Mouse (Mus musculus) heart, postnatal 0 days (tissue): ENCODE results near the gene Olfr493. TPM values are rescaled to one million over a fixed set of nuclear protein-coding genes. Genes with fewer than 3 reads are reported as not detected.

ENCODE experiments used
- ATAC-seq: fragments of 200-750 bp; cut with Nextera tagmentation; 2 replicates; pipeline ENCODE4 v1.8.0; 2017; ENCODE audit warnings: low read depth, moderate number of reproducible peaks, moderate library complexity; ENCODE audit not compliant: insufficient read depth
- DNase-seq: peaks from one replicate; pipeline ENCODE4 v3.0.0-alpha.2; 2016; ENCODE audit warnings: low spot score
- H3K27ac ChIP-seq: fragments of 300-500 bp; sonication (generic); 2 replicates; pipeline ENCODE4 v1.5.1; 2014; ENCODE audit warnings: low read depth, mild to moderate bottlenecking
- H3K27me3 ChIP-seq: fragments of 300-500 bp; sonication (generic); 2 replicates; pipeline ENCODE4 v1.6.1; 2014; ENCODE audit warnings: low read length, mixed read lengths; ENCODE audit not compliant: control insufficient read depth, insufficient read depth
- H3K36me3 ChIP-seq: fragments of 300-500 bp; sonication (generic); replicated peaks from 2 replicates; pipeline ENCODE4 v1.6.1; 2014; ENCODE audit warnings: low read length, mixed read lengths; ENCODE audit not compliant: control insufficient read depth, insufficient read depth
- H3K4me1 ChIP-seq: fragments of 300-500 bp; sonication (generic); 2 replicates; pipeline ENCODE4 v1.6.1; 2014; ENCODE audit warnings: antibody characterized with exemption; ENCODE audit not compliant: control insufficient read depth, insufficient read depth
- H3K4me2 ChIP-seq: fragments of 300-500 bp; sonication (generic); 2 replicates; pipeline ENCODE4 v1.6.1; 2014; ENCODE audit warnings: low read depth, mild to moderate bottlenecking, low read length, moderate library complexity
- H3K4me3 ChIP-seq: fragments of 300-500 bp; sonication (generic); 2 replicates; pipeline ENCODE4 v1.5.1; 2014; ENCODE audit warnings: low read depth, low read length
- H3K9ac ChIP-seq: fragments of 300-500 bp; sonication (generic); replicated peaks from 2 replicates; pipeline ENCODE4 v1.6.1; 2014; ENCODE audit warnings: low read depth, low read length, mixed read lengths
- H3K9me3 ChIP-seq: fragments of 300-500 bp; sonication (generic); replicated peaks from 2 replicates; pipeline ENCODE4 v1.6.1; 2016; ENCODE audit warnings: low read length; ENCODE audit not compliant: control insufficient read depth
- CTCF ChIP-seq: IDR thresholded peaks from 2 replicates; pipeline ENCODE4 v1.5.1; 2016; ENCODE audit warnings: antibody characterized with exemption, control low read depth, low read depth
- EP300 ChIP-seq: IDR thresholded peaks from 2 replicates; pipeline ENCODE4 v1.6.1; 2016; ENCODE audit warnings: antibody characterized with exemption, low read depth
- WGBS: fragments of 180-500 bp; shearing (Covaris S2); extraction: QIAGEN DNeasy Blood & Tissue Kit; methylation state at CpG from one replicate; pipeline ENCODE4 v1.1.7; 2014; 5-methylcytosine and 5-hydroxymethylcytosine counted together
- polyA plus RNA-seq: library from polyadenylated mRNA; unstranded; fragments of >200 nt; fragmentation: Nextera tagmentation; extraction: Ambion mirVana; gene quantifications from 2 replicates; pipeline ENCODE4 v1.2.1, GENCODE M21; 2015
- total RNA-seq: library from RNA; depleted of rRNA; stranded (reverse); fragments of >200 nt; gene quantifications from 2 replicates; pipeline ENCODE4 v1.2.3, GENCODE M21; 2014; ENCODE audit warnings: low replicate concordance; rRNA removed

The Olfr493 gene
- total RNA-seq = not detected in 2 replicates
- not detected in 2 replicates for polyA plus RNA-seq

DNA sequence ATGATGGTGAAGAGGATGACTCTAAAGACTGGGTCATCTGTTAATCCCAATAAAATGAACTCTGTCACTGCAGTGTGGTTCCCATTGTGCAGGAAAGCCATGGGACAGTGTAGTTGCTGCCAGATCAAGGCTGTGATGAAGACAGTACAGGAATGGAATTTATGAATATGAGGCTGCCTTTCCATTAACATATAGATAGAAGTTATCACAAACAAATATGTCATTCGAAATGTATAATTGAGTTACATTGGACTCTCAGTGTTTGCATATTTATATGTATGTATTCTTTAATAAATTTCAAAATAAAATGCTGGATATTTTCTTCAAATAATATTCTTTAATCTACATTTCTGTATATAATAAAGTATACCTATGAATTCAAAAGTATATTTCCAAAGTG is at the start of gene Olfr493:
TSS of gene Olfr493 (minus strand) at position 101 of the 400 bp plus-strand sequence.
- DNase-seq (no peak), ATAC-seq (no peak)
- Histone ChIP-seq H3K9ac (no peak within 1 kb of the TSS), H3K4me1 (no peaks in the 10 kb centered on the region), H3K9me3 (0 out of 2 replicates have a peak, but pooled peaks cover 4% of the 10 kb centered on the region), H3K27me3 (no peaks in the 10 kb centered on the region), H3K27ac (no peak within 1 kb of the TSS), H3K36me3 (no peaks in the 10 kb centered on the region), H3K4me2 (no peak within 1 kb of the TSS), H3K4me3 (no peak within 1 kb of the TSS)
- WGBS = 31% methylated on average over 1 of the region's 1 CpGs
- TF ChIP-seq EP300 (no peak), CTCF (no peak)

DNA sequence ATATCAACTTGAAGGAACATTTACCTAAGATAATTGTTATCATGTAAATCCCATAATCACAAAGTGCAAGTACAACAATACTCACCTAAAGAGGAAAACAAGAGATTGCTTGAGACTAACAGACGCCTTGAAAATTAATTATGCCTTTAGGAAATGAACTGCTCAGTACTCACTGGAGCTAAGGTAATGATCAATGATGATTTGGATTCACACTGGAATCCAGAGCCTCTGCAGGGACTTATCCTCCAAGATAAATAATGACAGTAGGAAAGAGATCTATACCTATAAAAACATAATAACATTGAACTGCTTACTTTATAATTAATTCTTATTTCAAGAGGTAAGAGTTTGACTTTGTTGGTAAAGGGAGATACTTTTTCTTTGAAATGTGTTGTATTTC is 46.1 kb upstream of the Olfr493 start, which contains the start of gene Olfr495:
TSS of gene Olfr495 (plus strand) at position 301 of the 400 bp plus-strand sequence.
- Histone ChIP-seq H3K4me3 (no peak within 1 kb of the TSS), H3K36me3 (no peaks in the 10 kb centered on the region), H3K4me2 (no peak within 1 kb of the TSS), H3K9me3 (no peaks in the 10 kb centered on the region), H3K27me3 (no peaks in the 10 kb centered on the region), H3K27ac (no peak within 1 kb of the TSS), H3K9ac (no peak within 1 kb of the TSS), H3K4me1 (no peaks in the 10 kb centered on the region)
- DNase-seq (no peak), ATAC-seq (no peak)
- no peak for TF ChIP-seq CTCF
- TF ChIP-seq EP300 = no peak
- WGBS = 41% methylated on average over 1 of the region's 1 CpGs

DNA sequence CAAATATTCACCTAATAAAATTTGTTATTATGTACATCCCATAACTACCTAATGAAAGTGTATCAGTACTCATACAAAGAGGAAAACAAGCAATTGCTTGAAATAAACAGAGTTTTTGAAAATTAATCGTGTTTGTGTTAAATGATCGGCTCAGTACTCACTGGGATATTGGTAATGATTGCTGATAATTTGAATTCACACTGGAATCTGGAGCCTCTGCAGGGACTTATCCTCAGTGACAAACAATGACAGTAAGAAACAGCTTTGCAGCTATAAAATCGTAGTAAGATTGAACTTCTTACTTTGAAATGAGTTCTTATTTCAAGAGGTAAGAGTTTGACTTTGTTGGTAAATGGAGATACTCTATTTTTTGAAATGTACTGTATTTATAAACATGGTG is 18.3 kb upstream of the Olfr493 start, which contains the start of gene Olfr494:
TSS of gene Olfr494 (plus strand) at position 301 of the 400 bp plus-strand sequence.
- H3K9ac ChIP-seq = no peak within 1 kb of the TSS
- H3K4me2 ChIP-seq = no peak within 1 kb of the TSS
- TF ChIP-seq EP300 = no peak
- no peak for TF ChIP-seq CTCF
- no peaks in the 10 kb centered on the region for H3K27me3 ChIP-seq
- H3K4me3 ChIP-seq = no peak within 1 kb of the TSS
- H3K36me3 ChIP-seq = no peaks in the 10 kb centered on the region
- no peaks in the 10 kb centered on the region for H3K9me3 ChIP-seq
- ATAC-seq (no peak), DNase-seq (no peak)
- WGBS = 55% methylated on average over 3 of the region's 3 CpGs
- H3K27ac ChIP-seq = no peak within 1 kb of the TSS
- no peaks in the 10 kb centered on the region for H3K4me1 ChIP-seq

DNA sequence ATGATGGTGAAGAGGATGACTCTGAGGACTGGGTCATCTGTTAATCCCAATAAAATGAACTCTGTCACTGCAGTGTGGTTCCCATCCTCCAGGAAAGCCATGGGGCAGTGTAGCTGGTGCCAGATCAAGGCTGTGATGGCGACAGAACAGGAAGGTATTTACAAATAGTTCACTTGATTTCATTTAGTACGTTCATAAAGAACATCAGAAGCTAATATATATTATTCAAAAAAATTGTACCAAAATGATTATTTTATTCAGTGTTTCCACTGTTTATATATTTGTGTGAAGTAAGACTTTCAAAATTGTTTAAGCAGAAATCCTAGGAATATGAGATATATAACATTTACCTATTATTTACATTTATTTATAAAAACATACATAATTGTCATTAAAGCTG is 23.2 kb downstream of the Olfr493 start, which contains the start of gene Olfr492:
TSS of gene Olfr492 (minus strand) at position 101 of the 400 bp plus-strand sequence.
- Histone ChIP-seq H3K4me2 (no peak within 1 kb of the TSS), H3K9me3 (no peaks in the 10 kb centered on the region), H3K36me3 (no peaks in the 10 kb centered on the region), H3K4me3 (no peak within 1 kb of the TSS), H3K9ac (no peak within 1 kb of the TSS), H3K27ac (no peak within 1 kb of the TSS), H3K4me1 (no peaks in the 10 kb centered on the region), H3K27me3 (no peaks in the 10 kb centered on the region)
- no peak for TF ChIP-seq EP300
- DNase-seq = no peak
- ATAC-seq = no peak
- 58% methylated on average over 2 of the region's 2 CpGs for WGBS

DNA sequence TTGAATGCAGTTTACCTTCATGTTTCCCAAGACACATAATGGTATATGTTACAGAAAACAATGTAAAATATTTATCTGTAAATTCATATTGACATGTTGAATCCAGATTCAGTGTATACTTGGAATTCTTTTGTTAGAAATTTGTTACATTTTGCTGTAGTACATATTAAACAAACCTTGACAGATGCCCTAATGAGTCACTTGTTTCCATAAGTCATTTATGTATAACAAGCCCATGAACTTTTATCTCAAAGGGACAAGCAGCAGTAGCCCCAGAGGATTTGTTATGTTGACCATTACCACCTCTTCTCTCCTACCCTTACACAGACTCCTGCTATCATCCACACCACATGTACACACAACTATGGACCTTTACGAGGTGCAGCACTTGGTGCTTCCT is 33.6 kb downstream of the Olfr493 start, which contains the start of gene Olfr491:
TSS of gene Olfr491 (plus strand) at position 301 of the 400 bp plus-strand sequence.
- Histone ChIP-seq H3K9ac (no peak within 1 kb of the TSS), H3K27me3 (no peaks in the 10 kb centered on the region), H3K36me3 (no peaks in the 10 kb centered on the region), H3K27ac (no peak within 1 kb of the TSS), H3K4me2 (no peak within 1 kb of the TSS), H3K9me3 (no peaks in the 10 kb centered on the region), H3K4me1 (no peaks in the 10 kb centered on the region), H3K4me3 (no peak within 1 kb of the TSS)
- ATAC-seq (no peak), DNase-seq (no peak)
- TF ChIP-seq CTCF = no peak
- 58% methylated on average over 1 of the region's 1 CpGs for WGBS

Other genes starting within 250 kb of the Olfr493 start
- gene Olfr482, start 249.4 kb downstream of the Olfr493 start, total RNA-seq = not detected in 2 replicates
- gene Olfr482, start 249.4 kb downstream of the Olfr493 start, polyA plus RNA-seq = 0.05 TPM in 1 of 2 replicates, not detected in the other
- gene Olfr483, start 246.1 kb downstream of the Olfr493 start, total RNA-seq = not detected in 2 replicates
- gene Olfr483, start 246.1 kb downstream of the Olfr493 start, polyA plus RNA-seq = not detected in 2 replicates
- gene Olfr484, start 219.5 kb downstream of the Olfr493 start, total RNA-seq = not detected in 2 replicates
- not detected in 2 replicates for gene Olfr484, start 219.5 kb downstream of the Olfr493 start, polyA plus RNA-seq
- not detected in 2 replicates for gene Olfr485, start 187.1 kb downstream of the Olfr493 start, total RNA-seq
- gene Olfr485, start 187.1 kb downstream of the Olfr493 start, polyA plus RNA-seq = not detected in 2 replicates
- gene Olfr486, start 174.2 kb downstream of the Olfr493 start, total RNA-seq = not detected in 2 replicates
- gene Olfr486, start 174.2 kb downstream of the Olfr493 start, polyA plus RNA-seq = not detected in 2 replicates
- not detected in 2 replicates for gene Olfr487, start 132.3 kb downstream of the Olfr493 start, total RNA-seq
- gene Olfr487, start 132.3 kb downstream of the Olfr493 start, polyA plus RNA-seq = not detected in 2 replicates
- not detected in 2 replicates for gene Olfr488, start 88.6 kb downstream of the Olfr493 start, total RNA-seq
- not detected in 2 replicates for gene Olfr488, start 88.6 kb downstream of the Olfr493 start, polyA plus RNA-seq
- gene Olfr490, start 58.0 kb downstream of the Olfr493 start, total RNA-seq = not detected in 2 replicates
- gene Olfr490, start 58.0 kb downstream of the Olfr493 start, polyA plus RNA-seq = not detected in 2 replicates
- gene Olfr491, start 33.5 kb downstream of the Olfr493 start, total RNA-seq = not detected in 2 replicates
- not detected in 2 replicates for gene Olfr491, start 33.5 kb downstream of the Olfr493 start, polyA plus RNA-seq
- gene Olfr492, start 23.3 kb downstream of the Olfr493 start, total RNA-seq = not detected in 2 replicates
- not detected in 2 replicates for gene Olfr492, start 23.3 kb downstream of the Olfr493 start, polyA plus RNA-seq
- gene Olfr494, start 18.4 kb upstream of the Olfr493 start, total RNA-seq = not detected in 2 replicates
- not detected in 2 replicates for gene Olfr494, start 18.4 kb upstream of the Olfr493 start, polyA plus RNA-seq
- gene Olfr495, start 46.2 kb upstream of the Olfr493 start, total RNA-seq = not detected in 2 replicates
- not detected in 2 replicates for gene Olfr495, start 46.2 kb upstream of the Olfr493 start, polyA plus RNA-seq
- not detected in 2 replicates for gene Olfr497, start 73.4 kb upstream of the Olfr493 start, total RNA-seq
- not detected in 2 replicates for gene Olfr497, start 73.4 kb upstream of the Olfr493 start, polyA plus RNA-seq
- gene Olfr498, start 118.3 kb upstream of the Olfr493 start, total RNA-seq = not detected in 2 replicates
- gene Olfr498, start 118.3 kb upstream of the Olfr493 start, polyA plus RNA-seq = not detected in 2 replicates
- not detected in 2 replicates for gene Olfr502, start 178.1 kb upstream of the Olfr493 start, total RNA-seq
- gene Olfr502, start 178.1 kb upstream of the Olfr493 start, polyA plus RNA-seq = not detected in 2 replicates
- gene Olfr503, start 197.5 kb upstream of the Olfr493 start, total RNA-seq = not detected in 2 replicates
- gene Olfr503, start 197.5 kb upstream of the Olfr493 start, polyA plus RNA-seq = not detected in 2 replicates
- gene Olfr504, start 218.8 kb upstream of the Olfr493 start, total RNA-seq = not detected in 2 replicates
- not detected in 2 replicates for gene Olfr504, start 218.8 kb upstream of the Olfr493 start, polyA plus RNA-seq